ENCODE assay signal across 10 mouse cellular contexts in the genomic region with DNA sequence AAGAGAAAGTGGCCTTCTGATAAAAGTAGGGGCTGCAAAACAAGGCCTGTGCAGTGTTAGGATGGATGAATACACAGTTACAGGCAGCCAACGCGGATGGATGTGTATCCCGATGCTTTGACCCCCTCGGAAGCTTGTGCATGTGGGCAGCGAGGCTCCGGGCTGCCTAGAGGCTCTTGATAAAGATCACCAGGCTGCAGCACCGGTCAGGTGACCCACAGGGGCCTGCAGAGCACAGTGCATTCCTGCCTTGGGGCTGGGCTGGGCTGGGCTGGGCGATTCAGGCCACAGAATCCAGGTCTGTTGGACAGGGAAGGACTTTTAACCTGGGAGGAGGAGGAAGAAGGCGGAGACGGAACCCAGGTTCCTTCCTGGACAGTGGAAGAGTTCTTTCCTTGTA.
DNase-seq lines count a peak whose midpoint lies in the region; ATAC-seq and TF ChIP-seq lines count a peak whose summit lies in the region.
"Had no signal": no experiment of that assay in that cellular context is flagged by ENCODE, and none has a peak within 500 bp of the region (broad histone marks: within the 10 kb centered on the region; RNA-seq: fewer than 3 reads in every experiment).

No protein-coding gene starts in this region.

- peak overlapping the region; percentile 85 for H3K27ac ChIP-seq in kidney, embryonic 16.5 days (ENCODE audit: low read length)
- peak overlapping the region; percentile 23; the same call in 1 of the 2 replicates for H3K27ac ChIP-seq in bone marrow, adult 2 months (ENCODE audit: control insufficient read depth, insufficient read depth, low read depth, low read length, poor library complexity)
- H3K27ac ChIP-seq in intestine, embryonic 16.5 days (ENCODE audit: low read length), result peak overlapping the region; percentile 85
- H3K27ac ChIP-seq: midbrain, embryonic 12.5 days had no signal

- ATAC-seq in kidney, embryonic 16.5 days (ENCODE audit: low FRiP score, low TSS enrichment), result peak; percentile 92
- ATAC-seq in intestine, embryonic 16.5 days, result peak; percentile 94

- no peak for TF ChIP-seq CTCF in bone marrow, adult 2 months (IDR thresholded peaks at IDR 0.05; ENCODE audit: control insufficient read depth, insufficient read depth, low read length)

- H3K9me3 ChIP-seq in kidney, embryonic 16.5 days (ENCODE audit: low read length), result no peaks in the 10 kb centered on the region
- H3K9me3 ChIP-seq in intestine, embryonic 16.5 days (ENCODE audit: control insufficient read depth, low read length), result no peaks in the 10 kb centered on the region
- H3K9me3 ChIP-seq: midbrain, embryonic 12.5 days had no signal

- H3K4me2 ChIP-seq in kidney, embryonic 16.5 days (replicated peaks; ENCODE audit: low read depth, low read length), result peak overlapping the region; percentile 15; the same call in 1 of the 2 replicates
- H3K4me2 ChIP-seq in intestine, embryonic 16.5 days (ENCODE audit: low read depth, low read length), result peak overlapping the region; percentile 33
- H3K4me2 ChIP-seq: midbrain, embryonic 12.5 days had no signal

- no peaks in the 10 kb centered on the region for H3K27me3 ChIP-seq in kidney, embryonic 16.5 days (ENCODE audit: insufficient read depth, low read length)
- no peaks in the 10 kb centered on the region for H3K27me3 ChIP-seq in intestine, embryonic 16.5 days (replicated peaks; ENCODE audit: control insufficient read depth, insufficient read depth, low read length)
- H3K27me3 ChIP-seq: midbrain, embryonic 12.5 days had no signal

- 0 out of 2 replicates have a peak, but pooled peaks cover 4% of the 10 kb centered on the region for H3K36me3 ChIP-seq in kidney, embryonic 16.5 days (ENCODE audit: insufficient read depth, low read length)
- H3K36me3 ChIP-seq in intestine, embryonic 16.5 days (ENCODE audit: control insufficient read depth, insufficient read depth, low read length), result no peaks in the 10 kb centered on the region

- 41% methylated on average over 10 of the region's 10 CpGs for WGBS in kidney, embryonic 16.5 days
- 66% methylated on average over 10 of the region's 10 CpGs for WGBS in bone marrow, adult 2 months
- WGBS in intestine, embryonic 16.5 days, result 31% methylated on average over 10 of the region's 10 CpGs

- H3K4me1 ChIP-seq in kidney, embryonic 16.5 days (ENCODE audit: insufficient read depth, low read length), result peaks cover 21% of the 10 kb centered on the region
- no peaks in the 10 kb centered on the region; the same call in 1 of the 2 replicates for H3K4me1 ChIP-seq in bone marrow, adult 2 months (ENCODE audit: control insufficient read depth, insufficient read depth, low read length)
- H3K4me1 ChIP-seq in intestine, embryonic 16.5 days (ENCODE audit: control insufficient read depth, insufficient read depth, low read length), result peaks cover 23% of the 10 kb centered on the region

- H3K9ac ChIP-seq in kidney, embryonic 16.5 days (replicated peaks; ENCODE audit: low read length), result 0 out of 2 replicates have a peak overlapping the region, but pooled peaks have one; percentile 13
- H3K9ac ChIP-seq in intestine, embryonic 16.5 days (ENCODE audit: low read depth, low read length), result peak overlapping the region; percentile 50
- H3K9ac ChIP-seq: midbrain, embryonic 12.5 days had no signal

- TF ChIP-seq POLR2A in bone marrow, adult 2 months (IDR thresholded peaks at IDR 0.05; ENCODE audit: borderline replicate concordance, control insufficient read depth, low read depth, low read length), result no peak

- H3K4me3 ChIP-seq in kidney, embryonic 16.5 days (ENCODE audit: low read length), result no peak overlapping the region
- no peak overlapping the region for H3K4me3 ChIP-seq in bone marrow, adult 2 months (replicated peaks; ENCODE audit: control insufficient read depth, low read depth, low read length)
- no peak overlapping the region for H3K4me3 ChIP-seq in intestine, embryonic 16.5 days (ENCODE audit: low read length)
- H3K4me3 ChIP-seq: midbrain, embryonic 12.5 days had no signal

- no peak for DNase-seq in kidney, adult 9 months
- peak; percentile 21 for DNase-seq in lung, postnatal 14 days
- no peak for DNase-seq in Muller cell, postnatal 12 days (ENCODE audit: inconsistent ontology term)
- no peak for DNase-seq in thymus, postnatal 14 days
- no peak for DNase-seq in right cerebral cortex, postnatal 4 days
- DNase-seq: adrenal gland, adult 8-10 months had no signal

Comparison
In these comparisons a context has a peak if more than half of its experiments do, and no peak if none do; other contexts are left out.
1. H3K27ac ChIP-seq: peak in every context shown above with its lines; median percentile 85 in kidney, embryonic 16.5 days; 85 in intestine, embryonic 16.5 days; 23 in bone marrow, adult 2 months.